Comparison of ENCODE assay signal across 15 mouse cellular contexts in genomic region chr10:91071768-91072167, GRCm38 (mm10). TPM values are rescaled to one million over a fixed set of nuclear protein-coding genes. Genes with fewer than 3 reads are reported as not detected.
DNase-seq lines count a peak whose midpoint lies in the region; ATAC-seq and TF ChIP-seq lines count a peak whose summit lies in the region.
"Had no signal": no experiment of that assay in that cellular context is flagged by ENCODE, and none has a peak within 500 bp of the region (broad histone marks: within the 10 kb centered on the region; RNA-seq: fewer than 3 reads in every experiment).

No protein-coding gene starts in this region.

- H3K4me2 ChIP-seq in hindbrain, postnatal 0 days (ENCODE audit: low read depth, low read length): no peak overlapping the region
- no peak overlapping the region for H3K4me2 ChIP-seq in hindbrain, embryonic 13.5 days
- H3K4me2 ChIP-seq: limb, embryonic 12.5 days; stomach, embryonic 15.5 days had no signal

- H3K36me3 ChIP-seq in hindbrain, postnatal 0 days (ENCODE audit: insufficient read depth, low read length): peaks cover 14% of the 10 kb centered on the region; the same call in 1 of the 2 replicates
- H3K36me3 ChIP-seq in hindbrain, embryonic 13.5 days: peaks cover 39% of the 10 kb centered on the region

- WGBS in hindbrain, postnatal 0 days: 39% methylated on average over 1 of the region's 1 CpGs
- 46% methylated on average over 1 of the region's 1 CpGs for WGBS in hindbrain, embryonic 13.5 days

- H3K27ac ChIP-seq in hindbrain, postnatal 0 days: no peak overlapping the region
- no peak overlapping the region for H3K27ac ChIP-seq in hindbrain, embryonic 13.5 days
- H3K27ac ChIP-seq: hindbrain, embryonic 10.5 days; limb, embryonic 12.5 days; stomach, embryonic 15.5 days had no signal

- no peak for ATAC-seq in hindbrain, postnatal 0 days
- no peak for ATAC-seq in hindbrain, embryonic 13.5 days (ENCODE audit: low FRiP score)
- peak; percentile 69 for ATAC-seq in inflammation-experienced regulatory T-cells, adult 6 months

- peak; percentile 65 for DNase-seq in hindbrain, postnatal 0 days (ENCODE audit: low spot score)
- DNase-seq in A20 (ENCODE audit: low read depth, low spot score) (peak; percentile 30), NIH3T3 (ENCODE audit: low read depth) (peak; percentile 77)
- no peak for DNase-seq in yolk sac, embryonic 10.5 days (ENCODE audit: low spot score)
- DNase-seq in kidney, adult 18-20 months: no peak
- no peak for DNase-seq in urinary bladder, postnatal 4 days (ENCODE audit: low spot score in 2 of 2)
- DNase-seq: adrenal gland, postnatal 14 days; cerebellum, postnatal 10 days; right cerebral cortex, adult 18-20 months had no signal

- H3K27me3 ChIP-seq in hindbrain, postnatal 0 days (ENCODE audit: insufficient read depth, low read length): no peaks in the 10 kb centered on the region
- H3K27me3 ChIP-seq in hindbrain, embryonic 13.5 days: no peaks in the 10 kb centered on the region
- H3K27me3 ChIP-seq: limb, embryonic 12.5 days; stomach, embryonic 15.5 days had no signal

- TF ChIP-seq CTCF in hindbrain, postnatal 0 days (IDR thresholded peaks at IDR 0.05; ENCODE audit: low read depth): peak; percentile 47

- H3K9ac ChIP-seq in hindbrain, postnatal 0 days (replicated peaks; ENCODE audit: low read length): no peak overlapping the region
- H3K9ac ChIP-seq in hindbrain, embryonic 13.5 days: no peak overlapping the region
- H3K9ac ChIP-seq: limb, embryonic 12.5 days; stomach, embryonic 15.5 days had no signal

- no peak overlapping the region for H3K4me3 ChIP-seq in hindbrain, postnatal 0 days (ENCODE audit: low read length)
- no peak overlapping the region for H3K4me3 ChIP-seq in hindbrain, embryonic 13.5 days
- H3K4me3 ChIP-seq: hindbrain, embryonic 10.5 days; limb, embryonic 12.5 days; stomach, embryonic 15.5 days had no signal

- no peaks in the 10 kb centered on the region for H3K4me1 ChIP-seq in hindbrain, postnatal 0 days (ENCODE audit: insufficient read depth, low read length)
- H3K4me1 ChIP-seq in hindbrain, embryonic 13.5 days (replicated peaks): no peaks in the 10 kb centered on the region
- H3K4me1 ChIP-seq: hindbrain, embryonic 10.5 days; limb, embryonic 12.5 days; stomach, embryonic 15.5 days had no signal

- no peaks in the 10 kb centered on the region for H3K9me3 ChIP-seq in hindbrain, postnatal 0 days (ENCODE audit: low read length)
- no peaks in the 10 kb centered on the region for H3K9me3 ChIP-seq in hindbrain, embryonic 13.5 days
- H3K9me3 ChIP-seq: G1E; hindbrain, embryonic 10.5 days; limb, embryonic 12.5 days; stomach, embryonic 15.5 days had no signal

RNA-seq across cellular contexts. Expression of gene Apaf1, which starts 10.8 kb away (rescaled TPM):
- 32.1 and 38.9 TPM in 2 replicates for total RNA-seq in hindbrain, postnatal 0 days (2014; rRNA removed)
- polyA plus RNA-seq in hindbrain, postnatal 0 days (2015; fragmentation: Nextera tagmentation; extraction: Ambion mirVana): 11.0 and 13.8 TPM in 2 replicates
- polyA plus RNA-seq in hindbrain, embryonic 13.5 days (2015; fragmentation: Nextera tagmentation; extraction: Ambion mirVana): 17.8 and 20.9 TPM in 2 replicates
- 10 to 100 TPM in 2 of 3 experiments, 1 to 10 TPM in 1; 6.9 to 23.2 (median 11.6) TPM for polyA plus RNA-seq in inflammation-experienced regulatory T-cells, adult 6 months (2017; shearing (Covaris generic))

RNA-seq across cellular contexts. Expression of gene Ikbip, which starts 11.0 kb away (rescaled TPM):
- 10.5 and 11.3 TPM in 2 replicates for total RNA-seq in hindbrain, postnatal 0 days (2014; rRNA removed)
- polyA plus RNA-seq in hindbrain, postnatal 0 days (2015; fragmentation: Nextera tagmentation; extraction: Ambion mirVana): 16.6 and 21.5 TPM in 2 replicates
- 19.9 and 21.3 TPM in 2 replicates for polyA plus RNA-seq in hindbrain, embryonic 13.5 days (2015; fragmentation: Nextera tagmentation; extraction: Ambion mirVana)
- polyA plus RNA-seq in inflammation-experienced regulatory T-cells, adult 6 months (2017; shearing (Covaris generic)): 1 to 10 TPM; 5.3 to 8.6 (median 6.9) TPM

RNA-seq across cellular contexts. Expression of gene Slc25a3, which starts 52.1 kb away (rescaled TPM):
- 445 and 451 TPM in 2 replicates for total RNA-seq in hindbrain, postnatal 0 days (2014; rRNA removed)
- 718 and 736 TPM in 2 replicates for polyA plus RNA-seq in hindbrain, postnatal 0 days (2015; fragmentation: Nextera tagmentation; extraction: Ambion mirVana)
- polyA plus RNA-seq in hindbrain, embryonic 13.5 days (2015; fragmentation: Nextera tagmentation; extraction: Ambion mirVana): 506 and 512 TPM in 2 replicates
- 100 to 1,000 TPM; 227 to 247 (median 243) TPM for polyA plus RNA-seq in inflammation-experienced regulatory T-cells, adult 6 months (2017; shearing (Covaris generic))

Comparison
In these comparisons a context has a peak if more than half of its experiments do, and no peak if none do; other contexts are left out.
1. DNase-seq: peak in hindbrain, postnatal 0 days (single experiment), A20 (single experiment) and NIH3T3 (single experiment); none in yolk sac, embryonic 10.5 days (single experiment), kidney, adult 18-20 months (single experiment) and urinary bladder, postnatal 4 days (0 of 2).